Mouse (Mus musculus): ENCODE data around the gene Cul4b.
"Not testable (repeated sequence)": the region's sequence is repeated elsewhere in the genome, so short reads cannot be mapped to it uniquely, and the experiment has no call there.

Cul4b gene
- long read RNA-seq, experiment 1, partial matches to known transcripts: 2 of 3 reads
- long read RNA-seq, experiment 1, other reads (novel, unspliced or antisense): 0 of 3 reads
- long read RNA-seq, experiment 2, partial matches to known transcripts: 7 of 8 reads
- long read RNA-seq, experiment 2, other reads (novel, unspliced or antisense): 1 of 8 reads

- intact Hi-C loops (cut with DNase I): no loop called here
These were observed at the start of gene Cul4b for GRCm38 (mm10) chrX:38576078-38576477. Gene Cul4b, minus strand, starts transcription at chrX:38576196.

- intact Hi-C loops (cut with DNase I): loop anchor here (5.0 kb wide), 1 partner anchor 39 kb away; no protein-coding TSS in a partner anchor
These were observed 25.0 kb upstream of the Cul4b start for GRCm38 (mm10) chrX:38600995-38601369.

- intact Hi-C loops (cut with DNase I): loop anchor here (5.0 kb wide), 1 partner anchor 38 kb away; no protein-coding TSS in a partner anchor
These were observed 24.4 kb upstream of the Cul4b start, which contains the start of gene Mcts1 for GRCm38 (mm10) chrX:38600177-38600994. Gene Mcts1, plus strand, starts transcription at chrX:38600578.

GRCm38 (mm10) chrX:38593180-38593889, 17.3 kb upstream of the Cul4b start:
- intact Hi-C loops (cut with DNase I): no loop called here

- intact Hi-C loops (cut with DNase I): no loop called here
These were observed 15.8 kb upstream of the Cul4b start for GRCm38 (mm10) chrX:38591749-38592148.

GRCm38 (mm10) chrX:38589827-38590226, 13.8 kb upstream of the Cul4b start:
- intact Hi-C loops (cut with DNase I): no loop called here

GRCm38 (mm10) chrX:38583261-38583660, 7.3 kb upstream of the Cul4b start:
- intact Hi-C loops (cut with DNase I): no loop called here

GRCm38 (mm10) chrX:38581140-38581539, 5.1 kb upstream of the Cul4b start:
- intact Hi-C loops (cut with DNase I): no loop called here

GRCm38 (mm10) chrX:38566521-38567205, 9.3 kb downstream of the Cul4b start:
- intact Hi-C loops (cut with DNase I): loop anchor here (10.0 kb wide), 1 partner anchor 68 kb away; the partner anchor contains the start of gene C1galt1c1

- intact Hi-C loops (cut with DNase I): loop anchor here (10.0 kb wide), 1 partner anchor 70 kb away; the partner anchor contains the start of gene C1galt1c1
These were observed 10.8 kb downstream of the Cul4b start for GRCm38 (mm10) chrX:38565176-38565542.

- intact Hi-C loops (cut with DNase I): loop anchor here (5.0 to 10.0 kb wide), 2 partner anchors 38 to 70 kb away; partner anchors contain the start of genes C1galt1c1 and Mcts1
These were observed 11.3 kb downstream of the Cul4b start for GRCm38 (mm10) chrX:38564542-38565175.

GRCm38 (mm10) chrX:38563941-38564541, 12.0 kb downstream of the Cul4b start:
- intact Hi-C loops (cut with DNase I): loop anchor here (5.0 to 10.0 kb wide), 2 partner anchors 38 to 71 kb away; partner anchors contain the start of genes C1galt1c1 and Mcts1

- intact Hi-C loops (cut with DNase I): no loop called here
These were observed 22.7 kb downstream of the Cul4b start for GRCm38 (mm10) chrX:38553255-38553654.

GRCm38 (mm10) chrX:38514556-38514955, 61.4 kb downstream of the Cul4b start:
- intact Hi-C loops (cut with DNase I): loop anchor here (5.0 to 10.0 kb wide), 2 partner anchors 138 to 260 kb away; partner anchors contain the start of gene 6030498E09Rik

- intact Hi-C loops (cut with DNase I): no loop called here
These were observed 71.2 kb downstream of the Cul4b start for GRCm38 (mm10) chrX:38504846-38505245.

- intact Hi-C loops (cut with DNase I): not testable (repeated sequence)
These were observed 73.8 kb downstream of the Cul4b start for GRCm38 (mm10) chrX:38502182-38502581.

- intact Hi-C loops (cut with DNase I): not testable (repeated sequence)
These were observed 90.5 kb downstream of the Cul4b start for GRCm38 (mm10) chrX:38485464-38485863.

Measured in adrenal gland (tissue).